Mouse (Mus musculus) liver, embryonic 11.5 days (tissue): Measurements from ENCODE around the gene Rpl13a. TPM values are rescaled to one million over a fixed set of nuclear protein-coding genes. Genes with fewer than 3 reads are reported as not detected.
A peak's percentile ranks its signal among the peaks of the same experiment; 100 is the strongest.

Experiments used
- ATAC-seq: fragments of 200-750 bp; cut with Nextera tagmentation; replicated peaks from 2 replicates; pipeline ENCODE4 v1.8.0; 2017; ENCODE audit warnings: moderate number of reproducible peaks, mild to moderate bottlenecking, moderate TSS enrichment, moderate library complexity; ENCODE audit not compliant: low FRiP score
- DNase-seq: peaks from one replicate; pipeline ENCODE4 v3.0.0-alpha.2; 2017; ENCODE audit warnings: low spot score
- H3K27ac ChIP-seq: fragments of 300-500 bp; sonication (generic); 2 replicates; pipeline ENCODE4 v1.5.1; 2014; ENCODE audit warnings: mild to moderate bottlenecking, low read depth, low read length, control low read depth
- H3K27me3 ChIP-seq: fragments of 300-500 bp; sonication (generic); replicated peaks from 2 replicates; pipeline ENCODE4 v1.6.1; 2014; ENCODE audit warnings: low read length, mixed read lengths; ENCODE audit not compliant: control insufficient read depth, insufficient read depth
- H3K36me3 ChIP-seq: fragments of 300-500 bp; sonication (generic); 2 replicates; pipeline ENCODE4 v1.6.1; 2014; ENCODE audit warnings: mild to moderate bottlenecking, low read length, moderate library complexity, mixed read lengths; ENCODE audit not compliant: control insufficient read depth, insufficient read depth
- H3K4me1 ChIP-seq: fragments of 300-500 bp; sonication (generic); replicated peaks from 2 replicates; pipeline ENCODE4 v1.6.1; 2014; ENCODE audit warnings: low read length, mixed read lengths; ENCODE audit not compliant: control insufficient read depth, insufficient read depth
- H3K4me2 ChIP-seq: fragments of 300-500 bp; sonication (generic); 2 replicates; pipeline ENCODE4 v1.6.1; 2014; ENCODE audit warnings: mild to moderate bottlenecking, control low read depth, moderate library complexity
- H3K4me3 ChIP-seq: fragments of 300-500 bp; sonication (generic); 2 replicates; pipeline ENCODE4 v1.5.1; 2014; ENCODE audit warnings: low read depth, low read length, control low read depth
- H3K9ac ChIP-seq: fragments of 300-500 bp; sonication (generic); 2 replicates; pipeline ENCODE4 v1.6.1; 2014; ENCODE audit warnings: low read depth, low read length, control low read depth
- H3K9me3 ChIP-seq: fragments of 300-500 bp; sonication (generic); 2 replicates; pipeline ENCODE4 v1.6.1; 2016; ENCODE audit warnings: low read length, inconsistent platforms, mixed read lengths; ENCODE audit not compliant: control insufficient read depth
- WGBS: fragments of 180-500 bp; shearing (Covaris S2); extraction: QIAGEN DNeasy Blood & Tissue Kit; methylation state at CpG from one replicate; pipeline ENCODE4 v1.1.7; 2014; 5-methylcytosine and 5-hydroxymethylcytosine counted together
- polyA plus RNA-seq: library from polyadenylated mRNA; unstranded; fragments of >200 nt; fragmentation: Nextera tagmentation; extraction: Ambion mirVana; gene quantifications from 2 replicates; pipeline ENCODE4 v1.2.1, GENCODE M21; 2014

Rpl13a gene
- polyA plus RNA-seq, 1 experiment from 2014 or later = 1,879 TPM

- H3K4me3 ChIP-seq = no peak overlapping the region
- H3K36me3 ChIP-seq = peaks cover 16% of the 10 kb centered on the region
- no peak for ATAC-seq
- H3K4me1 ChIP-seq = peaks cover 8% of the 10 kb centered on the region; the same call in 1 of the 2 replicates
- no peaks in the 10 kb centered on the region for H3K9me3 ChIP-seq
- H3K9ac ChIP-seq = no peak overlapping the region
- WGBS = 92% methylated on average over 11 of the region's 11 CpGs
- no peak overlapping the region for H3K4me2 ChIP-seq
- no peak overlapping the region for H3K27ac ChIP-seq
- no peak for DNase-seq
- no peaks in the 10 kb centered on the region for H3K27me3 ChIP-seq
Observed at GRCm38 (mm10) chr7:45147267-45147666, 18.7 kb upstream of the Rpl13a start.

DNA sequence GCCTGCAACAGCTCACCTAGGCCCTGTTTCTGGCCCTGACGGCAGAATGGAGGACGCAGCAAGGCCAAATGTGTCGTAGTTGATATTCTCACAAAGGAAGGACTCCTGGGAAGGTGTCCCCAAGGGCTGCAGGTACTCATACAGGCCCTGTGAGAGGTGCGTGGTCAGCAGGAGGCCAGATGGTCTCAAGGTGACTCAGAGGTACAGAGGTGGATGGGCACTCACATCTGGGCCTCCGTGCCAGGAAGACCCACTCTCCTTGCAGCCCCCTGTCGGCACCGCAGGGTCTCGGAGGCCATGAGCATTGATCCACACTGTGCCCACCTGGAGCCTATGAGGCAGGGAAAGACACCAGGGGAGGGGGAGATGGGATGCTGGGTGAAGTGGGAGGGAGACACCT is 16.9 kb upstream of the Rpl13a start:
- Histone ChIP-seq H3K27ac (no peak overlapping the region), H3K9ac (no peak overlapping the region), H3K4me1 (peaks cover 8% of the 10 kb centered on the region; the same call in 1 of the 2 replicates), H3K36me3 (peaks cover 18% of the 10 kb centered on the region), H3K9me3 (no peaks in the 10 kb centered on the region), H3K27me3 (no peaks in the 10 kb centered on the region), H3K4me2 (no peak overlapping the region), H3K4me3 (no peak overlapping the region)
- ATAC-seq (no peak), DNase-seq (no peak)
- WGBS = 92% methylated on average over 8 of the region's 8 CpGs

GRCm38 (mm10) chr7:45144368-45145174 is 16.0 kb upstream of the Rpl13a start:
- WGBS = 88% methylated on average over 13 of the region's 13 CpGs
- Histone ChIP-seq H3K27me3 (no peaks in the 10 kb centered on the region), H3K4me3 (no peak overlapping the region), H3K4me2 (no peak overlapping the region), H3K27ac (no peak overlapping the region), H3K36me3 (peaks cover 18% of the 10 kb centered on the region), H3K9me3 (no peaks in the 10 kb centered on the region), H3K9ac (no peak overlapping the region), H3K4me1 (peaks cover 8% of the 10 kb centered on the region; the same call in 1 of the 2 replicates)
- DNase-seq = no peak
- ATAC-seq = no peak

DNA sequence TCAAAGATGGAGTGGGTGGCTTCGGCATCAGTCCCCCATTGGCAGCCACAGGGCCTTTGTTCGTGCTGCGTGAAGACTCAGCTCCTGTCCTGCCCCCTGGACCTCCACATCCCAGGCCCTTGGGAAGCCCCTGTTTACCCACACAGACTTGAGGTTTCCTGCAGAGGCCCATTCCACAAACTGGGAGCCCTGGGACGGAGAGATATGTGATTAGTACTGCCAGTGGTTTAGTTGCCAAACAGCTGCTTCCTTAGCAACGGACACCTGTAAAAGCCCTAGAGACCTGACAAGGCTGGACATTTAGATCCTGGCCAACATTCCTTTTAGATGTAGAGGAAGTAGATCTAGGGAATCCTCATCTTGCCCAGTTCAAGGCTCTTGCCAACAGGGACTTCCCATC is 13.4 kb upstream of the Rpl13a start:
- DNase-seq (no peak), ATAC-seq (no peak)
- Histone ChIP-seq H3K9me3 (no peaks in the 10 kb centered on the region), H3K27me3 (no peaks in the 10 kb centered on the region), H3K4me2 (no peak overlapping the region), H3K27ac (no peak overlapping the region), H3K4me3 (no peak overlapping the region), H3K9ac (no peak overlapping the region), H3K36me3 (peaks cover 15% of the 10 kb centered on the region), H3K4me1 (peaks cover 19% of the 10 kb centered on the region)
- 74% methylated on average over 5 of the region's 5 CpGs for WGBS

DNA sequence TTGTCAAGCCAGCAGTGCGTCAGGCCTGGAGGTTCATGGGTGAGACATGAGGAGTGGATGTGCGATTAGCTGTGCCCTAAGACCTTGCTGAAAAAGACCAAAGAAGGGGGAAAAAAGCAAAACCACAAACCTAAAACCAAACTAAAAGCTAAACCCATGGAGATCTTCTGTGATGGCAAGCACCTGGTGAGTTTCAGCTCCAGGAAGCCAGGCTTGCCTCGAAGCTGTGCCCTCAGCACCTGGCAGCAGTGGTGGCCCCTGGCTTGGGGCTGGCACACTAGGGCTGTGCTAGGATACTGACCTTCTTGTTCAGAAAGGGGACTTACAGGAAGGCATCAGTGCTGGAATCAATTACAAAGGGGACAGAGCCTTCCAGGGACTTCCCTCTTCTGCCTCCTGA is 12.8 kb upstream of the Rpl13a start:
- H3K9ac ChIP-seq = no peak overlapping the region
- H3K36me3 ChIP-seq = peaks cover 15% of the 10 kb centered on the region
- H3K27me3 ChIP-seq = no peaks in the 10 kb centered on the region
- H3K27ac ChIP-seq = no peak overlapping the region
- 85% methylated on average over 3 of the region's 3 CpGs for WGBS
- DNase-seq = no peak
- no peak overlapping the region for H3K4me2 ChIP-seq
- no peak overlapping the region for H3K4me3 ChIP-seq
- H3K9me3 ChIP-seq = no peaks in the 10 kb centered on the region
- H3K4me1 ChIP-seq = peaks cover 23% of the 10 kb centered on the region
- no peak for ATAC-seq

- ATAC-seq (no peak), DNase-seq (no peak)
- H3K4me3 ChIP-seq = no peak overlapping the region
- H3K4me2 ChIP-seq = no peak overlapping the region
- H3K9ac ChIP-seq = no peak overlapping the region
- H3K36me3 ChIP-seq = peaks cover 13% of the 10 kb centered on the region
- no peaks in the 10 kb centered on the region for H3K9me3 ChIP-seq
- peaks cover 28% of the 10 kb centered on the region for H3K4me1 ChIP-seq
- no peaks in the 10 kb centered on the region for H3K27me3 ChIP-seq
- WGBS = 79% methylated on average over 8 of the region's 8 CpGs
- no peak overlapping the region for H3K27ac ChIP-seq
Observed at GRCm38 (mm10) chr7:45139904-45140723, 11.6 kb upstream of the Rpl13a start.

DNA sequence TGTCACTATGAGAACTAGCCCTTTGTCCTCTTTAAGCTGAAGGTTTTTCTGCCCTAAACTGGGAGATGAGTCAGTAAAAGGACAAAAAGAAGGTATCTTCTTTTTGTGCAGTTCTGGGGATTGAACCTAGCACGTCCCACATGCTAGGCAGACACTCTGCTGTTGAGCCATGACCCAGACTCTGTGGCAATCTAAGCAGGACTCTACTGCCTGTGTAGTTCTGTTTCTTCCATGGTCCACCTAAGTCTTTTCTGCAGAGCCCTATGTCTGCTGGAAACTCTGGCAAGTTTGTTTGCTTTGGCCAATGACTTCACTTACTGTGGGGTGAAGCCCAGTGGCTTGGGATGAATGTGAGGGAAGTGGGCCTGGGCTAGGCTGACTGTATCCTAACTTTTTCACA is 9.8 kb upstream of the Rpl13a start:
- H3K9me3 ChIP-seq = no peaks in the 10 kb centered on the region
- H3K36me3 ChIP-seq = peaks cover 6% of the 10 kb centered on the region
- peaks cover 40% of the 10 kb centered on the region for H3K4me1 ChIP-seq
- no peak for ATAC-seq
- H3K4me3 ChIP-seq = no peak overlapping the region
- no peaks in the 10 kb centered on the region for H3K27me3 ChIP-seq
- peak overlapping the region; percentile 86 for H3K4me2 ChIP-seq
- 68% methylated on average over 1 of the region's 1 CpGs for WGBS
- peak overlapping the region; percentile 80 for H3K27ac ChIP-seq
- DNase-seq = no peak
- H3K9ac ChIP-seq = peak overlapping the region; percentile 17; the same call in 1 of the 2 replicates

- H3K27ac ChIP-seq = peak overlapping the region; percentile 89
- no peaks in the 10 kb centered on the region for H3K27me3 ChIP-seq
- DNase-seq = peak; percentile 69
- H3K4me1 ChIP-seq = peaks cover 40% of the 10 kb centered on the region
- H3K36me3 ChIP-seq = peaks cover 4% of the 10 kb centered on the region; the same call in 1 of the 2 replicates
- no peaks in the 10 kb centered on the region for H3K9me3 ChIP-seq
- peak; percentile 79 for ATAC-seq
- peak overlapping the region; percentile 86 for H3K4me2 ChIP-seq
- peak overlapping the region; percentile 69 for H3K4me3 ChIP-seq
- peak overlapping the region; percentile 17 for H3K9ac ChIP-seq
- WGBS = 33% methylated on average over 12 of the region's 12 CpGs
Observed at GRCm38 (mm10) chr7:45137171-45138006, 8.8 kb upstream of the Rpl13a start.
